Mouse (Mus musculus) brain, embryonic 14.5 days (tissue): ENCODE results near the gene Slit3.

Experiments used
- CTCF ChIP-seq: fragments of 200-500 bp; IDR thresholded peaks from 2 replicates; pipeline ENCODE4 v1.5.1; 2012; ENCODE audit warnings: inconsistent platforms, mild to moderate bottlenecking, moderate library complexity, borderline replicate concordance; ENCODE audit not compliant: insufficient read depth, insufficient read length; ENCODE audit errors: extremely low read depth
- POLR2A ChIP-seq: fragments of 200-500 bp; IDR thresholded peaks from 2 replicates; pipeline ENCODE4 v1.6.1; 2012; ENCODE audit warnings: mild to moderate bottlenecking, inconsistent platforms, borderline replicate concordance; ENCODE audit not compliant: poor library complexity, insufficient read depth, insufficient read length, severe bottlenecking; ENCODE audit errors: extremely low read depth

- no peak for TF ChIP-seq CTCF
- no peak for TF ChIP-seq POLR2A
Measured at GRCm38 (mm10) chr11:35110784-35111183, 10.2 kb upstream of the Slit3 start.
